Mouse (Mus musculus) limb, embryonic 11.5 days (tissue): ENCODE results near the gene Cdk5r2. TPM values are rescaled to one million over a fixed set of nuclear protein-coding genes. Genes with fewer than 3 reads are reported as not detected.

ENCODE experiments used
- ATAC-seq: fragments of 200-750 bp; cut with Nextera tagmentation; 2 replicates; pipeline ENCODE4 v1.8.0; 2017; ENCODE audit warnings: low read depth; ENCODE audit not compliant: insufficient number of reproducible peaks, low FRiP score, low TSS enrichment
- DNase-seq: peaks from one replicate; pipeline ENCODE4 v3.0.0-alpha.2; 2015; ENCODE audit warnings: low spot score
- H3K27ac ChIP-seq: fragments of 300-500 bp; sonication (generic); replicated peaks from 2 replicates; pipeline ENCODE4 v1.5.1; 2014; ENCODE audit warnings: low read depth, mild to moderate bottlenecking, low read length
- H3K27me3 ChIP-seq: fragments of 300-500 bp; sonication (generic); 2 replicates; pipeline ENCODE4 v1.6.1; 2014; ENCODE audit warnings: mild to moderate bottlenecking, low read length, mixed read lengths; ENCODE audit not compliant: control insufficient read depth, insufficient read depth
- H3K36me3 ChIP-seq: fragments of 300-500 bp; sonication (generic); 2 replicates; pipeline ENCODE4 v1.6.1; 2014; ENCODE audit warnings: mild to moderate bottlenecking, low read length, moderate library complexity, mixed read lengths; ENCODE audit not compliant: control insufficient read depth, insufficient read depth
- H3K4me1 ChIP-seq: fragments of 300-500 bp; sonication (generic); 2 replicates; pipeline ENCODE4 v1.6.1; 2014; ENCODE audit warnings: low read length, mixed read lengths; ENCODE audit not compliant: control insufficient read depth, insufficient read depth
- H3K4me2 ChIP-seq: fragments of 300-500 bp; sonication (generic); 2 replicates; pipeline ENCODE4 v1.6.1; 2014; ENCODE audit warnings: low read depth, mild to moderate bottlenecking, moderate library complexity; ENCODE audit not compliant: severe bottlenecking
- H3K4me3 ChIP-seq: fragments of 300-500 bp; sonication (generic); 2 replicates; pipeline ENCODE4 v1.5.1; 2014; ENCODE audit warnings: low read depth, low read length
- H3K9ac ChIP-seq: fragments of 300-500 bp; sonication (generic); 2 replicates; pipeline ENCODE4 v1.6.1; 2014; ENCODE audit warnings: mild to moderate bottlenecking, low read length
- H3K9me3 ChIP-seq: fragments of 300-500 bp; sonication (generic); 2 replicates; pipeline ENCODE4 v1.6.1; 2016; ENCODE audit warnings: low read length; ENCODE audit not compliant: control insufficient read depth
- WGBS: fragments of 180-500 bp; shearing (Covaris S2); extraction: QIAGEN DNeasy Blood & Tissue Kit; methylation state at CpG from one replicate; pipeline ENCODE4 v1.1.7; 2014; 5-methylcytosine and 5-hydroxymethylcytosine counted together
- polyA plus RNA-seq: library from polyadenylated mRNA; unstranded; fragments of >200 nt; fragmentation: Nextera tagmentation; extraction: Ambion mirVana; gene quantifications from 2 replicates; pipeline ENCODE4 v1.2.1, GENCODE M21; 2014

The Cdk5r2 gene
- polyA plus RNA-seq, 1 experiment from 2014 or later: not detected

DNA sequence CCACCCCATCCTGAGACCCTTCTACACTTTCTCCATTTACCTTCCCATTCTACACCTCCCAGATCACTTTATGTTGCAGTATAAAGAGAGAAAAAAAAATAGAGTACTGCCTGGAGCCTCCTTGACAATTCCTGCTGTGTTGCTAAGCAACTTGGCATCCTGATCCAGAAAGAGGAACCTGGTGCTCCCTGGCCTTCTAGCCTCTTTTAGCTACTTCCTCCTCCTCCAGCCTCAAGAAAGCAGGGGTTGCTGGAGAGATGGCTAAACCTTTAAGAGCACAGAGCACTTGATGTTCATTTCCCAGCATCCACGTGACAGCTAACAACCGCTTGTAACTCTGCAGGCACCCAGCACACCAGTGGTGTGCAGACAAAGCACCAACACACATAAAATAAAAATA is 17.5 kb downstream of the Cdk5r2 start:
- 70% methylated on average over 2 of the region's 2 CpGs for WGBS
- no peak for DNase-seq
- Histone ChIP-seq H3K27me3 (no peaks in the 10 kb centered on the region), H3K4me3 (no peak overlapping the region), H3K4me1 (no peaks in the 10 kb centered on the region), H3K9ac (no peak overlapping the region), H3K36me3 (no peaks in the 10 kb centered on the region), H3K27ac (no peak overlapping the region), H3K4me2 (no peak overlapping the region), H3K9me3 (no peaks in the 10 kb centered on the region)
- ATAC-seq: no peak

DNA sequence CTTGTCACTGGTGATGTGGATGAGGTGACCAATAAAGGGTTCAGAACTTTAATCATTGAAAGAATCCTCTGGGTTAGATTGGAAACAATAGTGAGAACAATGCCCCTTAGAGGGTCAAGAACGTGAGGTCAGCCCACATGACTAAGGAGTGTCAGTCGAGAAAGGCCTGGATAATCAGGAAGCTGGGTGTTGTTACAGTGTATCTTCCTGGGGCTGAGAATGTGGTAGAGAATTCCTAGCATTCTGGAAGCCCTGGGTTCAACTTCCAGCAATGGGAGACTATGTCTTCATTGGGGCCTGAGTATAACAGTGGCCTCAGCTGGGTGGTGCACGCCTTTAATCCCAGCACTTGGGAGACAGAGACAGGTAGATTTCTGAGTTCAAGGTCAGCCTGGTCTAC is 22.5 kb downstream of the Cdk5r2 start:
- H3K27me3 ChIP-seq: peaks cover 30% of the 10 kb centered on the region

DNA sequence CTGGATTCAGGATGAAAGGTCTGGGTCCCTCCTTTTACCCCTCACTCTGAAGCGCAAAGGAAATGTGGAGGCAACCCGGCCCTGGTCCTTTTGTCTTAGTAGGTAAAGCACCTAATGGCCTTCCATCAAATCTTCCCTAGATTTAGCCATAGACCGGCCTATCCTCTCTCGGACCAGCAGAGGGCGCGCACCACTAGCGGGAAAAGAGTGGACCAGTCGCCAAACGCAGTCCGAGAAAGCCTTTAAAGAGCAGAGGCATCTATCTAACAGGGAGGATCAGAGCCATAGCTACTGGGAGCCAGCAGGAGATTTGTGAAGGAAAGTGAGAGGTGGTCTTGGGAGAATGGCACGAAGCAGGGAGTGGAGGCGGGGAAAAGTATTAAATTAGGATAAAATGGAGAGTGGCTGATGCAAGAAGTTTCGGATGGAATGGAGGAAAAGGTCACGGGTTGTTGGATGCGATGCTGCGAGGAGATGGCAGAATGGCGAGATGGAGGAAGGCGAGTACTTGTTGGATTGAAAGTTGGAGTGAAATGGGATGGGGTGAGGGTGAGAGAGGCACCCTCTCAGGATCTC is 26.1 kb downstream of the Cdk5r2 start:
- H3K27me3 ChIP-seq: peaks cover 67% of the 10 kb centered on the region
- no peak overlapping the region for H3K27ac ChIP-seq
- DNase-seq (peak; percentile 82), ATAC-seq (no peak)
- no peak overlapping the region for H3K4me3 ChIP-seq
- WGBS: 2% methylated on average over 18 of the region's 18 CpGs
- no peaks in the 10 kb centered on the region for H3K9me3 ChIP-seq
- 0 out of 2 replicates have a peak overlapping the region, but pooled peaks have one; percentile 12 for H3K4me2 ChIP-seq
- peaks cover 16% of the 10 kb centered on the region for H3K4me1 ChIP-seq
- H3K9ac ChIP-seq: no peak overlapping the region
- H3K36me3 ChIP-seq: no peaks in the 10 kb centered on the region

More for the DNA sequence above, 22.5 kb downstream of the Cdk5r2 start:
- Histone ChIP-seq H3K9me3 (no peaks in the 10 kb centered on the region), H3K4me2 (no peak overlapping the region), H3K27ac (no peak overlapping the region), H3K9ac (no peak overlapping the region), H3K4me3 (no peak overlapping the region), H3K36me3 (no peaks in the 10 kb centered on the region), H3K4me1 (peaks cover 4% of the 10 kb centered on the region; the same call in 1 of the 2 replicates)
- 65% methylated on average over 3 of the region's 3 CpGs for WGBS
- DNase-seq: no peak
- no peak for ATAC-seq

DNA sequence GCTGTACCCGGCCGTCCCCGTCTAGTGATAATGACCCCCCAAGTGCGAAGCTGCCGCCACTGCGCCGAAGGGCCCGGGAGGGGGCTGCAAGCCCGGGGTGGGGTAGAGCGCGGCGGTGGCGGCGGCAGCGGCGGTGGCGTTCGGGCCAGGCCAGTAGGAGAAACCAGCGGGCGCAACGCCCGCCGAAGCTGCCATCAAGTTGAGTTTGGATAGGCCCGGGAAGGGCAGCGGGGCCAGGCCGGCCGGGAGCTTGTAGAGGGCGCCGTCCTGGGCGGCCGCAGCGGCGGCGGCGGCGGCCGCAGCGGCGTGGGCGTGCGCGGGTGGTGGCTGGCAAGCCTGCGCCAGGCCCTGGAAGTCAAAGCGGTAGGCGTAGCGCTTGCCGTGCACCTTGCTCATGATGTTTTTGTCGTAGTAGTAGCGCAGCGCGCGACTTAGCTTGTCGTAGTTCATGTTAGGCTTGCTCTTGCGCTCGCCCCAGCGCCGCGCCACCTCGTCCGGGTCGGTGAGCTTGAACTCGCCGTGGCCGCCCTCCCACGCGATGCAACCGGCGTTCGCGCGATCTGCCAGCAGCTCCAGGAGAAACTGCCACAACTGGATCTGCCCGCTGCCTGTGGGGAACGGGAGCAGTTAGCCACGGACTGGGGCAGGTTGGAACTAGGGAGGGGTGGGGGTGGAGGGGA is 27.5 kb downstream of the Cdk5r2 start:
- no peak for DNase-seq
- Histone ChIP-seq H3K4me1 (peaks cover 16% of the 10 kb centered on the region), H3K4me3 (peak overlapping the region; percentile 19), H3K9me3 (no peaks in the 10 kb centered on the region), H3K36me3 (no peaks in the 10 kb centered on the region), H3K9ac (no peak overlapping the region), H3K27me3 (peaks cover 80% of the 10 kb centered on the region), H3K4me2 (peak overlapping the region; percentile 28), H3K27ac (no peak overlapping the region)
- under 1% methylated on average over 68 of the region's 74 CpGs for WGBS
- no peak for ATAC-seq

DNA sequence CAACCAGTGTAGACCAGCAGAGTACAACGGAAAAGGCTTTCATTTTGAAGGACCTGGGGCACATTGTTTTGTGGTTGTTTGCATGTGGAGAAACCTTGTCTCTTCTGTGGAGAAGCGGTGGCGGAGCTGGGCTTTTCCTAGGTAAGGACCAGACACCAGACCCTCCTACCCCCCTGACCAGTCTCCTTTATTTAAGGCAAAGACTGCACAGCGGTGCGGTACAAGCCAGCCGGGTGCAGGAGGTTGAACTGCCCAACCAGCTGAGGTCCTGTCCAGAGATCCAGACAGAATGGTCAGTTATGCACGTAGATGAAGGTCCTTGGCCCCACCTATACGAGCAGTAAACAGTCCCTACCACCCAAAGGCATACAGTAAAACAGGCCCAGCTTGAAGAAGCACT is 28.1 kb downstream of the Cdk5r2 start:
- H3K9me3 ChIP-seq: no peaks in the 10 kb centered on the region
- H3K27ac ChIP-seq: no peak overlapping the region
- no peak overlapping the region for H3K4me2 ChIP-seq
- DNase-seq (no peak), ATAC-seq (no peak)
- peaks cover 84% of the 10 kb centered on the region for H3K27me3 ChIP-seq
- no peak overlapping the region for H3K4me3 ChIP-seq
- H3K36me3 ChIP-seq: no peaks in the 10 kb centered on the region
- H3K4me1 ChIP-seq: peaks cover 16% of the 10 kb centered on the region
- H3K9ac ChIP-seq: no peak overlapping the region
- WGBS: under 1% methylated on average over 8 of the region's 8 CpGs

DNA sequence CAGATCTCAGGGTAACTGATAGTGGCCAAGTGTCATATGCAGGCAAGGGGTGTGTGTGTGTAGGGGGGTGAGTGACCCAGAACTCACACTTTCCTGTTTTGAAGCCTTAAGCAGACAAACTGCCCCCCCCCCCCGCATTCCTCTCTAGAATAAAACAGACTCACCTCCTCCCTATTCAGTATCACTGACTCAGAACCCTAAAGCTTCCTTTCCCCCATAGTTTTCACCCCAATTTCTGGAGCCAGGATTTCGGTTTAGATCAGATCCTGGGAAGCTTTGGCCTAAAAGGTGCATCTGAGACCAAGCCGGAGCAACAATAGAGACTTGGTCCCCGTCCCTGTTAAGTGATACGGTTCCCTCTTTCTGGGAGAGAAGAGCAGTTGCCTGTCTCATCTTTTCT is 28.7 kb downstream of the Cdk5r2 start:
- no peaks in the 10 kb centered on the region for H3K9me3 ChIP-seq
- no peak overlapping the region for H3K9ac ChIP-seq
- no peak overlapping the region for H3K27ac ChIP-seq
- H3K4me2 ChIP-seq: no peak overlapping the region
- 4% methylated on average over 5 of the region's 5 CpGs for WGBS
- no peaks in the 10 kb centered on the region for H3K36me3 ChIP-seq
- DNase-seq (no peak), ATAC-seq (no peak)
- peaks cover 16% of the 10 kb centered on the region for H3K4me1 ChIP-seq
- H3K4me3 ChIP-seq: no peak overlapping the region
- H3K27me3 ChIP-seq: peaks cover 87% of the 10 kb centered on the region

DNA sequence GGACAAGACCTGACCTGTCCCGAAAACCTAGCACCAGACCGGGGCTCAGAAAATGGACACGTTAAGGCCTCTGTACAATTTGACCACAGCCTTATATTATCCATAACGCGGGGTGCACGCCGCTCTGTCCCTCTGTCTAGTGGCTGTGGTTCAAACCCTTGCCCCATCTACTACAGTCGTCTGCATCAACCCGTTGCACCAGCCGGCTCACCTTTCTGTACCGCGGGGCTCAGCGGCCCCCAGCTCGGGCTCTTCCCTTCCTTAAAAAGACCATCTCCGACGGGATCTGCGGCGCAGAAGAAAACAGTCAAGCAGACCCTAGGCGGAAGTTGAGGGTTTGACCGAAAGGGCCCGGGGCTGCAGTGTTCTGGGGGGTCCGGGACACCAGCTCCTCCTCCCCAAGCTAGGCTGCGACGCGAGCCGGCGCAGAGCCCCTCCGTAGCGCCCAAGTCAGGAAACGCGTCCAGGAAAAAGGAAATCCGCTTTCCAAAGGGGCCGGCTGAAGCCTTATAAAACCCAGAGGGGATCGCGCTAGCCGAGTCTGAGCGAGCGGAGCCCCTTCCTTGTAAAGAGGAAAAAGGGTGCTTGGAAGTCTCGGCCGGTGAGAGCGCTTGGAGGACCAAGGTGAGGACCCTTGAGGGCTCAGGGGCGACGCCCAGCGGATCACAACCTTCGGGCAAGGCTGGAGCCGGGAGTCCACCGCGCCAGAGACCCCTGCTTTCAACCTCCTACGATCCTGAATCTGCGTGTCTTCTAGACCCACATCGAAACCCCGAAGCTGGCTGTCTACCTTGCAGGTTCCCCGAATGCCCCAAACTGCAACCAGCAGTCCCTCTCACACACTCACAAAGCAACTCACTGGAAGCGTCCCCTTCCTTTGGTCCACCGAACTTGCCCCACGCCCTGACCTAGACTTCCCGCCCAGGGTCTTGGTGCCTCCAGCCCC is 29.7 kb downstream of the Cdk5r2 start:
- under 1% methylated on average over 57 of the region's 57 CpGs for WGBS
- Histone ChIP-seq H3K36me3 (no peaks in the 10 kb centered on the region), H3K4me1 (peaks cover 16% of the 10 kb centered on the region), H3K27me3 (peaks cover 83% of the 10 kb centered on the region), H3K4me3 (peak overlapping the region; percentile 21), H3K4me2 (peak overlapping the region; percentile 36), H3K9me3 (no peaks in the 10 kb centered on the region), H3K9ac (no peak overlapping the region), H3K27ac (no peak overlapping the region)
- DNase-seq (peak; percentile 58), ATAC-seq (no peak)

DNA sequence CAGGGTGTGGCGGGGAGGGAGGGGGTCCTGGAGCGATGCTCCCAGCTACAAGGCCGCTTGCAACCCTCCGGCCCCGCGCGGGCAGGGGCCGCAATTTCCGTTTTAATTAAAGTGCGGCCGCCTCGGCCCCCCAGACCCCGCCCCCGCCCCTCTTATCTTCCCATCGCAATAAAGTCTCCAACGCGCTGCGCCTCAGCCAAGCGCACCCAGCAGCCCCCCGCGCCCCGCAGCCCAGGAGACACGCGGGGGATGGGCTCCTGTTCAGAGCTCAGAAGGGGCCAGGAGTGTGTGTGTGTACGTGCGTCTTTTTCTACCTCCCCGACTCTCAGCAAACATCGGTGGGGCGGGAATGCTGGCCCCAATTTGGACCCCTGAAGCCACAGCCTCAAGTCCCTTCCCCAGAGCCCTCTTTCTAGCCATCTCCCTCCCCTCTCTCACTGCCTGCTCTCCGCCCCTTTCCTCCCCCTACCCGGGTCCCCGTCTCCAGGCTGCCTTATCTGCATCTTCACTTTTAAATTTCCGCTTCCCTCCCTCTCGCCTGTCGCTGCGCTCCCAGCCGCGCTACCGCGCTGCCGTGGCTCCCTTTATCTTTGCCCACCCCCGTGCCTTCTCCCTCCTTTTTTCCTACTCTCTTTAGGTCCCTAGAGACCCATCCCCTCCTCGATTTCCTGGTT is 30.8 kb downstream of the Cdk5r2 start, which contains the start of gene Fev:
Fev (minus strand) TSS at position 51 of the 674 bp plus-strand sequence.
- WGBS: under 1% methylated on average over 38 of the region's 43 CpGs
- Histone ChIP-seq H3K27ac (no peak within 1 kb of the TSS), H3K4me3 (peak within 1 kb of the TSS; percentile 21), H3K4me1 (peaks cover 16% of the 10 kb centered on the region), H3K4me2 (peak within 1 kb of the TSS; percentile 36), H3K27me3 (peaks cover 86% of the 10 kb centered on the region), H3K36me3 (no peaks in the 10 kb centered on the region), H3K9ac (no peak within 1 kb of the TSS), H3K9me3 (no peaks in the 10 kb centered on the region)
- DNase-seq: peak; percentile 30
- no peak for ATAC-seq
